Mouse (Mus musculus): ENCODE results near the gene C1ql2. TPM values are rescaled to one million over a fixed set of nuclear protein-coding genes. Genes with fewer than 3 reads are reported as not detected.

C1ql2 gene
- total and polyA plus RNA-seq, 3 experiments: not detected

GRCm38 (mm10) chr1:120341811-120342370 lies 1.5 kb downstream of the C1ql2 start:
- no peak overlapping the region for H3K9ac ChIP-seq (ENCODE audit: low read depth, low read length)
- no peak for DNase-seq
- H3K36me3 ChIP-seq (ENCODE audit: control insufficient read depth, insufficient read depth, low read length): no peaks in the 10 kb centered on the region
- H3K79me2 ChIP-seq (replicated peaks; ENCODE audit: control insufficient read depth, insufficient read depth, low read length): no peaks in the 10 kb centered on the region
- intact Hi-C loops (cut with DNase I): no loop called here
- H3K4me3 ChIP-seq: no peak overlapping the region
- no peaks in the 10 kb centered on the region for H3K4me1 ChIP-seq (ENCODE audit: control insufficient read depth, insufficient read depth, low read length)
- TF ChIP-seq POLR2A (IDR thresholded peaks at IDR 0.05; ENCODE audit: insufficient read depth, low read depth, low read length): no peak
- no peak for TF ChIP-seq EP300 (IDR thresholded peaks at IDR 0.05; ENCODE audit: insufficient read depth, low read depth, low read length)
- WGBS: 3% methylated on average over 17 of the region's 17 CpGs
- no peak overlapping the region for H3K27ac ChIP-seq
- H3K27me3 ChIP-seq (ENCODE audit: control insufficient read depth, insufficient read depth, low read length): peaks cover 19% of the 10 kb centered on the region

GRCm38 (mm10) chr1:120342371-120342821 lies 2.0 kb downstream of the C1ql2 start:
- peak; percentile 24 to 42 for DNase-seq
- Histone ChIP-seq H3K9ac (ENCODE audit: low read depth, low read length) (no peak overlapping the region), H3K4me3 (no peak overlapping the region), H3K4me1 (ENCODE audit: control insufficient read depth, insufficient read depth, low read length) (no peaks in the 10 kb centered on the region), H3K79me2 (replicated peaks; ENCODE audit: control insufficient read depth, insufficient read depth, low read length) (no peaks in the 10 kb centered on the region), H3K36me3 (ENCODE audit: control insufficient read depth, insufficient read depth, low read length) (no peaks in the 10 kb centered on the region), H3K27ac (no peak overlapping the region), H3K27me3 (ENCODE audit: control insufficient read depth, insufficient read depth, low read length) (peaks cover 19% of the 10 kb centered on the region)
- 1% methylated on average over 34 of the region's 34 CpGs for WGBS
- TF ChIP-seq EP300 (IDR thresholded peaks at IDR 0.05; ENCODE audit: insufficient read depth, low read depth, low read length) (no peak), CTCF (IDR thresholded peaks at IDR 0.05) (peak; percentile 40)
- intact Hi-C loops (cut with DNase I): no loop called here

- Histone ChIP-seq H3K27me3 (ENCODE audit: control insufficient read depth, insufficient read depth, low read length) (peaks cover 19% of the 10 kb centered on the region), H3K9ac (ENCODE audit: low read depth, low read length) (no peak overlapping the region), H3K27ac (no peak overlapping the region), H3K4me1 (ENCODE audit: control insufficient read depth, insufficient read depth, low read length) (no peaks in the 10 kb centered on the region), H3K36me3 (ENCODE audit: control insufficient read depth, insufficient read depth, low read length) (no peaks in the 10 kb centered on the region), H3K4me3 (no peak overlapping the region), H3K79me2 (replicated peaks; ENCODE audit: control insufficient read depth, insufficient read depth, low read length) (no peaks in the 10 kb centered on the region)
- WGBS: 23% methylated on average over 7 of the region's 7 CpGs
- TF ChIP-seq POLR2A (IDR thresholded peaks at IDR 0.05; ENCODE audit: insufficient read depth, low read depth, low read length): no peak
- TF ChIP-seq CTCF (IDR thresholded peaks at IDR 0.05): no peak
- TF ChIP-seq EP300 (IDR thresholded peaks at IDR 0.05; ENCODE audit: insufficient read depth, low read depth, low read length): no peak
- no peak for DNase-seq
- intact Hi-C loops (cut with DNase I): no loop called here
Measured at GRCm38 (mm10) chr1:120345001-120345400, 4.6 kb downstream of the C1ql2 start.

DNA sequence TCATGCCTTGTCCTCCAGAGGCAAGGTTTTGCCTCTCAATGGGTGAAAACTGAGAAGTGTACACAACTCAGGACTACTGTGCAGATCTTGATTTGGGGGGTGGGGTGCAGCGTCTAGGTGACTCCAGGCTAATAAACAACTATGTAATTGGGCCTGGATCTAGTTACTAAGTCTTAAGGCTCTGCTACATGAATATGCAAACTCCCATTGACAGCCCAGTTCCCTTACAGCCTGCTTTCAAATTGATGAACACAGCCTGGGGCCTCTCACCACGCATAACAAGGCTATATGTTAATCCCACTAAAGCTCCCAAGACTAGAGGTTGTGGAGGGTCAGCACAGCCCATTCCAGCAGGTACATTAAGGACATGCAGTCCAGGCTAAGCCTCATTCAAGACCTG lies 14.0 kb downstream of the C1ql2 start:
- H3K4me1 ChIP-seq (ENCODE audit: control insufficient read depth, insufficient read depth, low read length): no peaks in the 10 kb centered on the region; the same call in 1 of the 2 replicates
- H3K9ac ChIP-seq (ENCODE audit: low read depth, low read length): no peak overlapping the region
- no peaks in the 10 kb centered on the region for H3K27me3 ChIP-seq (ENCODE audit: control insufficient read depth, insufficient read depth, low read length)
- H3K27ac ChIP-seq: no peak overlapping the region
- no peak for DNase-seq
- TF ChIP-seq EP300 (IDR thresholded peaks at IDR 0.05; ENCODE audit: insufficient read depth, low read depth, low read length): no peak
- no peak for TF ChIP-seq POLR2A (IDR thresholded peaks at IDR 0.05; ENCODE audit: insufficient read depth, low read depth, low read length)
- no peak for TF ChIP-seq CTCF (IDR thresholded peaks at IDR 0.05)
- WGBS: 22% methylated on average over 2 of the region's 2 CpGs
- H3K79me2 ChIP-seq (replicated peaks; ENCODE audit: control insufficient read depth, insufficient read depth, low read length): no peaks in the 10 kb centered on the region
- intact Hi-C loops (cut with DNase I): no loop called here
- no peak overlapping the region for H3K4me3 ChIP-seq
- no peaks in the 10 kb centered on the region for H3K36me3 ChIP-seq (ENCODE audit: control insufficient read depth, insufficient read depth, low read length)

DNA sequence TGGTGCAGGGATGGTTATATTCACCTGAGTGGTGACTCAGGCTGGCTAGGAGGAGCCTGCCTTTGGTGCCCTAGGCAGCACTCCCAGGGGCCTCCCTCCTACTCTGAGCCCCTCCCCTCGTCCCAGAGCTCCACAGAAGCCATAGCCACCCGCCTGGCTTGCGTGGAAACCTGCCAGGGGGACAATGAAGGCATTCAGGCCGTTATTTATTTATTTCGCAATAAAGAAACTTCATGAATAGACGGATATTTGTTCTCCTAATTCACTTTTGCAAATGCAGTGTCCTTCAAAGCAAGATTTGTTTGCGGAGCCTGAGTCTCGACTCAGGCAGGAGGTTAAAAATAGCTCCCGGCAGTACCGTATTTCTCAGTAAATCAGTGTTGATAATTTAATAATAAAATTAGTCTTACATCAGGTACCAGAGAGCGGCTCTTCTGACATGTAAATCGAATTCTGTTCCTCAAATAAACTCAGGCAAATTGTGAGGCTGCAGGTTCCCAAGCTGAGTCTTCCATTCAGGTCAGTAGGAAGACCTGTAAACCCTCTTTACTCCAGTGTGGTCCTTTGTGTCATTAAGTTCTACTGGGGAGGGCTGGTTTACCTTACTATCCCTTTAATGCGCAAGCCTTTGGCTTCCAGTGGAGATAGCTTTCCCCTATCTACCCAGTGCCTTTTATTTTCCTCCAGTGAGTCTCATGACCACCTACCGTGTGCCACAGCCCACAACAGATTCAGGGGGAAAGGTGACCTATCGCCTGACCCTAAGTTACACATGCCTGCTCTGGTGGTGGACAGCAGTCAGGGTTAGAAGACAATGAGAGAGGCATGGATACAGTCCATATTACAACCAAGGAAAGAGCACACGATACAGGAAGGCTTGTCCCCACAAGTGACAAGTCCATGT lies 17.2 kb downstream of the C1ql2 start:
- TF ChIP-seq CTCF (IDR thresholded peaks at IDR 0.05) (no peak), EP300 (IDR thresholded peaks at IDR 0.05; ENCODE audit: insufficient read depth, low read depth, low read length) (no peak), POLR2A (IDR thresholded peaks at IDR 0.05; ENCODE audit: insufficient read depth, low read depth, low read length) (no peak)
- Histone ChIP-seq H3K36me3 (ENCODE audit: control insufficient read depth, insufficient read depth, low read length) (no peaks in the 10 kb centered on the region), H3K4me1 (ENCODE audit: control insufficient read depth, insufficient read depth, low read length) (no peaks in the 10 kb centered on the region; the same call in 1 of the 2 replicates), H3K79me2 (replicated peaks; ENCODE audit: control insufficient read depth, insufficient read depth, low read length) (no peaks in the 10 kb centered on the region), H3K4me3 (no peak overlapping the region; the same call in 1 of the 2 replicates), H3K9ac (ENCODE audit: low read depth, low read length) (0 out of 2 replicates have a peak overlapping the region, but pooled peaks have one; percentile 38), H3K27ac (peak overlapping the region; percentile 37), H3K27me3 (ENCODE audit: control insufficient read depth, insufficient read depth, low read length) (no peaks in the 10 kb centered on the region)
- DNase-seq: peak; percentile 32 to 43
- intact Hi-C loops (cut with DNase I): no loop called here
- WGBS: 10% methylated on average over 16 of the region's 16 CpGs

- intact Hi-C loops (cut with DNase I): no loop called here
Measured at GRCm38 (mm10) chr1:120363638-120364037, 23.3 kb downstream of the C1ql2 start.

More at GRCm38 (mm10) chr1:120363638-120364037, 23.3 kb downstream of the C1ql2 start:
- Histone ChIP-seq H3K9ac (ENCODE audit: low read depth, low read length) (no peak overlapping the region), H3K27ac (no peak overlapping the region), H3K36me3 (ENCODE audit: control insufficient read depth, insufficient read depth, low read length) (no peaks in the 10 kb centered on the region), H3K79me2 (replicated peaks; ENCODE audit: control insufficient read depth, insufficient read depth, low read length) (no peaks in the 10 kb centered on the region), H3K4me1 (ENCODE audit: control insufficient read depth, insufficient read depth, low read length) (no peaks in the 10 kb centered on the region), H3K27me3 (ENCODE audit: control insufficient read depth, insufficient read depth, low read length) (no peaks in the 10 kb centered on the region), H3K4me3 (no peak overlapping the region)
- TF ChIP-seq POLR2A (IDR thresholded peaks at IDR 0.05; ENCODE audit: insufficient read depth, low read depth, low read length): no peak
- no peak for TF ChIP-seq CTCF (IDR thresholded peaks at IDR 0.05)
- no peak for TF ChIP-seq EP300 (IDR thresholded peaks at IDR 0.05; ENCODE audit: insufficient read depth, low read depth, low read length)
- DNase-seq: no peak
- WGBS: 80% methylated on average over 1 of the region's 1 CpGs
